Mouse (Mus musculus): Measurements from ENCODE around the gene Scyl3.

DNA sequence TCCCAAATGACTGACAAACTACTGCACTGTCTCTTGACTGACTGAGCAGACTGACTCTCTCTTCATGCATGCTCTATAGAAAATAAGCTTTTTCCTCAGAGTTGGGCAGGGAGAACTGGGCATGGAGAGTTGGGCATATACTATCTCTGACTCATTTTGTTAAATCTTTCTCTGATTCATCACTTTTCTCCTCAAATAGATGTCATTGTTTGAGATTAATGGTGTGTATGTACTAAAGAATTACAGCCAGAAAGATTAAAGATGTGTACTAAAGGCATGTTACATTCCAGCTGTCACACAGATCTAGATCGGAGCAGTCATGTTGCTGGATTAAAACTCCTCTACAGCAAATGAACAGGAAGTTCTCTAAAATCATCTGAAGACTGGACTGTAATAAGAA, 45.6 kb downstream of the Scyl3 start:
- TF ChIP-seq TCF12 (IDR thresholded peaks at IDR 0.05; ENCODE audit: insufficient read depth, poor library complexity, severe bottlenecking): no peak
- TF ChIP-seq MYOG (IDR thresholded peaks at IDR 0.05; ENCODE audit: control insufficient read depth in 1 of 3, insufficient read depth in 1 of 3, insufficient read length in 2 of 3, low read depth in 2 of 3): no peak
- TF ChIP-seq POLR2A (IDR thresholded peaks at IDR 0.05; ENCODE audit: insufficient read length, low read depth): no peak
- no peak for TF ChIP-seq USF1 (IDR thresholded peaks at IDR 0.05; ENCODE audit: low read depth)
- TF ChIP-seq REST (IDR thresholded peaks at IDR 0.05; ENCODE audit: insufficient read depth, insufficient read length): no peak
- TF ChIP-seq POLR2AphosphoS2 (IDR thresholded peaks at IDR 0.05; ENCODE audit: insufficient read length, low read depth): no peak
- TF ChIP-seq CEBPB (IDR thresholded peaks at IDR 0.05; ENCODE audit: insufficient read depth, poor library complexity, severe bottlenecking): no peak
- no peak for TF ChIP-seq TCF3 (IDR thresholded peaks at IDR 0.05; ENCODE audit: insufficient read length, low read depth)
- no peak for TF ChIP-seq MAX (IDR thresholded peaks at IDR 0.05; ENCODE audit: low read depth)
- no peak for TF ChIP-seq E2F4 (IDR thresholded peaks at IDR 0.05; ENCODE audit: insufficient read depth)
- TF ChIP-seq MYOD1 (IDR thresholded peaks at IDR 0.05; ENCODE audit: control insufficient read depth in 1 of 3, insufficient read length in 2 of 3, low read depth in 2 of 3): no peak

Data from myocyte (in vitro differentiated cells).